Mouse (Mus musculus): ENCODE data around the gene Mrps7. TPM values are rescaled to one million over a fixed set of nuclear protein-coding genes. Genes with fewer than 3 reads are reported as not detected.

Mrps7 gene
- polyA plus RNA-seq, 1 experiment: 9.3 TPM

DNA sequence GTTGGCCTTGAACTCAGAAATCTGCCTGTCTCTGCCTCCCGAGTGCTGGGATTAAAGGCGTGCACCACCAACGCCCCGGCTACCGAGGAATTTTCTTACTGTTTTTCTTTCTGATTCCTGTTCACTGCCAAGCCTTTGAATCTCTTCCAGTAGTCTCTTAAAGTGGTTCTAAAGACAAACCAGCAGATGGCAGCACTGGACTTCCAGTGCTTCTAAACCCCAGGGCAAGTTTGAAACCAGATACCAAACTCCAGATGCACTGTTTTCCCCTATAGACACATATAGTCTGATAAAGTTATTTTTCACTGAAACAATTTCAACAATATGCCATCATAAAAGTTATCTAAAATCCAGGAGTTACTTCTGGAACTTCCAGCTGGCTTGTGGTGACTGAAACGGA is 43.7 kb downstream of the Mrps7 start:
- Histone ChIP-seq H3K36me3 (ENCODE audit: control insufficient read depth, insufficient read depth, low read length) (no peaks in the 10 kb centered on the region; the same call in 1 of the 2 replicates), H3K4me3 (ENCODE audit: control insufficient read depth, low read depth, low read length) (no peak overlapping the region), H3K4me1 (ENCODE audit: control insufficient read depth, insufficient read depth, low read length) (no peaks in the 10 kb centered on the region), H3K27ac (ENCODE audit: control insufficient read depth, insufficient read depth, low read depth, low read length) (no peak overlapping the region), H3K27me3 (ENCODE audit: control insufficient read depth, insufficient read depth, low read length) (no peaks in the 10 kb centered on the region)
- no peak for TF ChIP-seq POLR2A (IDR thresholded peaks at IDR 0.05; ENCODE audit: control insufficient read depth, low read depth, low read length)
- no peak for TF ChIP-seq CTCF (IDR thresholded peaks at IDR 0.05; ENCODE audit: control insufficient read depth, insufficient read depth, insufficient replicate concordance, low read depth, low read length)

DNA sequence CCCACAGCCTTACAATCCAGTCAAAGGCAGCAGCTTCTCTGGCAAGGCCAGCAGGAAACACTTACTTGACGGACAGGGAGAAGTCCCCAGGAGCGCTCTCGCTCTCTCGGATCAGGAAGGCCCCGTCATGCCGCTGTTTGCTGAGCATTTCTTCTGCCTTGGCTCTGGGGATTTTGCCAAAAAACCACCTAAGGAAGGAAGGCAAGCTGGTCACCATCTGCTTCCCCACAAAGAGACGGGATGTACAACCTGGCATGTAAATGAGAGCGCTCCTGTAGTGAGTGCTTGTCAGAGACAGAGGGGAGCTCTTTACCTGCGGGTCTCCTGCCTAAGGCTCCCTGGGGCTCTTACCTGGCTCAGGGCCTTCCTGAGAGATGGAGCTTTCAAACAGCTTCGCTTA is 46.0 kb downstream of the Mrps7 start:
- TF ChIP-seq POLR2A (IDR thresholded peaks at IDR 0.05; ENCODE audit: control insufficient read depth, low read depth, low read length) (no peak), CTCF (IDR thresholded peaks at IDR 0.05; ENCODE audit: control insufficient read depth, insufficient read depth, insufficient replicate concordance, low read depth, low read length) (no peak)
- H3K27me3 ChIP-seq (ENCODE audit: control insufficient read depth, insufficient read depth, low read length): no peaks in the 10 kb centered on the region
- no peak overlapping the region for H3K4me3 ChIP-seq (ENCODE audit: control insufficient read depth, low read depth, low read length)
- no peaks in the 10 kb centered on the region; the same call in 1 of the 2 replicates for H3K36me3 ChIP-seq (ENCODE audit: control insufficient read depth, insufficient read depth, low read length)
- no peaks in the 10 kb centered on the region for H3K4me1 ChIP-seq (ENCODE audit: control insufficient read depth, insufficient read depth, low read length)
- no peak overlapping the region for H3K27ac ChIP-seq (ENCODE audit: control insufficient read depth, insufficient read depth, low read depth, low read length)

DNA sequence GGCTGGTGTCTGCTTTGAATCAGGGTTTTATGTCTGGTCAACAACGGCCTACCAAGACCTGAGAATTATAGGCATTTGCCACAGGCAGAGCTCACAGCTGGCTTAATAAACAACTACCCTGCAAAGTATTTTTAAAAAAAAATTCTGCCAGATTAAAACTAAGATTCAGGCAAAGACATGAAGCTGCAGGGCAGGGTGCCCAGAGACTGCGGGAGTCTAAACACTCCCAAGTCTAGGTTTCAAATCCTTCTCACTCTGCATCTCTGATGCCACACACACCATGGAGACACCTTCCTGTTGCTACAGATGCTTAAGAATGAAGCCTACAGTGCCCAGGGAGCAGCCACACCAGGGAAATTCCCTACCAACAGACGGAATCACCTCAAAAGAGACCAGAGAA is 48.0 kb downstream of the Mrps7 start:
- no peaks in the 10 kb centered on the region for H3K27me3 ChIP-seq (ENCODE audit: control insufficient read depth, insufficient read depth, low read length)
- TF ChIP-seq CTCF (IDR thresholded peaks at IDR 0.05; ENCODE audit: control insufficient read depth, insufficient read depth, insufficient replicate concordance, low read depth, low read length): no peak
- no peak for TF ChIP-seq POLR2A (IDR thresholded peaks at IDR 0.05; ENCODE audit: control insufficient read depth, low read depth, low read length)
- H3K27ac ChIP-seq (ENCODE audit: control insufficient read depth, insufficient read depth, low read depth, low read length): no peak overlapping the region
- no peaks in the 10 kb centered on the region for H3K36me3 ChIP-seq (ENCODE audit: control insufficient read depth, insufficient read depth, low read length)
- H3K4me3 ChIP-seq (ENCODE audit: control insufficient read depth, low read depth, low read length): no peak overlapping the region
- H3K4me1 ChIP-seq (ENCODE audit: control insufficient read depth, insufficient read depth, low read length): no peaks in the 10 kb centered on the region

DNA sequence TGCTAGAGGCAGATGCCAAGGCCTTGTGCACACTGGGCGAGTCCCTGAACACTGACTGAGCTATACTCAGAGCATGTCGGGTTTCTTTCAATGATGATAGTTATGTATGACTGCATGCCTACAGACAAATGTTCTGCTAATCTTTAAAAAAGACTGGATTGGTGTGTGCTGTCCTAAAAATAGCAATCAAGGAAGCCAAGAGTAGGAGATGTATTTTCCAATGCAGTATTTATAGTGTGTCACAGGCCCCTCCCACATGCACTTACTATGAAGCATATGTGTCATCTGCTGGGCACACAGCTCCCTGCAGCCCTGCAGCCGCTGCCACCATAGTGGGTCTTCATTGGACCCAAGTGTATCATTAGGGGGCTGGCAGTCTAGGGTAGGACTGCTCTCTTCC is 49.5 kb downstream of the Mrps7 start:
- TF ChIP-seq POLR2A (IDR thresholded peaks at IDR 0.05; ENCODE audit: control insufficient read depth, low read depth, low read length) (no peak), CTCF (IDR thresholded peaks at IDR 0.05; ENCODE audit: control insufficient read depth, insufficient read depth, insufficient replicate concordance, low read depth, low read length) (no peak)
- H3K27me3 ChIP-seq (ENCODE audit: control insufficient read depth, insufficient read depth, low read length): no peaks in the 10 kb centered on the region
- H3K4me1 ChIP-seq (ENCODE audit: control insufficient read depth, insufficient read depth, low read length): no peaks in the 10 kb centered on the region
- no peak overlapping the region for H3K4me3 ChIP-seq (ENCODE audit: control insufficient read depth, low read depth, low read length)
- H3K36me3 ChIP-seq (ENCODE audit: control insufficient read depth, insufficient read depth, low read length): no peaks in the 10 kb centered on the region
- no peak overlapping the region for H3K27ac ChIP-seq (ENCODE audit: control insufficient read depth, insufficient read depth, low read depth, low read length)

DNA sequence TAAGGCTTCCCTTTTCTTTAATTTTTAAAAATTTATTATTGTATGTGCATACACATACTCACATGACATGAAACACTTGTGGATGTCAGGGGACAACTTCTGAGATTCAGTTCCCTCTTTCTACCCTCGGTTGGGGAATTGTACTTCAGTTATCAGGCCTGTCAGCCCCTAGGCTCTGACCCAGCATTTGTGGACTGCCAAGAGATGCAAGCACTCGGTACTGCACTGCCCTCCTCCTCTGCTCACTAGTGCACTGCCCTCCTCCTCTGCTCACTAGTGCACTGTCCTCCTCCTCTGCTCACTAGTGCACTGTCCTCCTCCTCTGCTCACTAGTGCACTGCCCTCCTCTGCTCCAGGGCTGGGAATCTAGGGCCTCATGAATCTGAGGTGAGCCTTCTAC is 50.4 kb downstream of the Mrps7 start:
- Histone ChIP-seq H3K27me3 (ENCODE audit: control insufficient read depth, insufficient read depth, low read length) (no peaks in the 10 kb centered on the region), H3K4me1 (ENCODE audit: control insufficient read depth, insufficient read depth, low read length) (no peaks in the 10 kb centered on the region), H3K4me3 (ENCODE audit: control insufficient read depth, low read depth, low read length) (no peak overlapping the region), H3K27ac (ENCODE audit: control insufficient read depth, insufficient read depth, low read depth, low read length) (no peak overlapping the region), H3K36me3 (ENCODE audit: control insufficient read depth, insufficient read depth, low read length) (no peaks in the 10 kb centered on the region)
- TF ChIP-seq CTCF (IDR thresholded peaks at IDR 0.05; ENCODE audit: control insufficient read depth, insufficient read depth, insufficient replicate concordance, low read depth, low read length): no peak
- TF ChIP-seq POLR2A (IDR thresholded peaks at IDR 0.05; ENCODE audit: control insufficient read depth, low read depth, low read length): no peak

Other genes starting within 250 kb of the Mrps7 start
- 1.2 and 1.7 TPM in 2 replicates for gene Hid1, start 236.2 kb upstream of the Mrps7 start, polyA plus RNA-seq (2012; rRNA removed)
- gene Cdr2l, start 222.0 kb upstream of the Mrps7 start, polyA plus RNA-seq (2012; rRNA removed): 5.2 TPM in 2 replicates
- 13.9 and 18.0 TPM in 2 replicates for gene Mrpl58, start 200.2 kb upstream of the Mrps7 start, polyA plus RNA-seq (2012; rRNA removed)
- 145 and 166 TPM in 2 replicates for gene Atp5h, start 184.0 kb upstream of the Mrps7 start, polyA plus RNA-seq (2012; rRNA removed)
- 11.8 and 13.6 TPM in 2 replicates for gene Kctd2, start 183.8 kb upstream of the Mrps7 start, polyA plus RNA-seq (2012; rRNA removed)
- 307 and 344 TPM in 2 replicates for gene Trim80, start 163.4 kb upstream of the Mrps7 start, polyA plus RNA-seq (2012; rRNA removed)
- 0.72 and 0.78 TPM in 2 replicates for gene Slc16a5, start 141.5 kb upstream of the Mrps7 start, polyA plus RNA-seq (2012; rRNA removed)
- gene Armc7, start 128.3 kb upstream of the Mrps7 start, polyA plus RNA-seq (2012; rRNA removed): 3.3 and 3.8 TPM in 2 replicates
- 32.4 and 34.0 TPM in 2 replicates for gene Nt5c, start 112.1 kb upstream of the Mrps7 start, polyA plus RNA-seq (2012; rRNA removed)
- gene Jpt1, start 89.5 kb upstream of the Mrps7 start, polyA plus RNA-seq (2012; rRNA removed): 548 and 576 TPM in 2 replicates
- 50.6 and 72.2 TPM in 2 replicates for gene Sumo2, start 67.6 kb upstream of the Mrps7 start, polyA plus RNA-seq (2012; rRNA removed)
- gene Nup85, start 39.5 kb upstream of the Mrps7 start, polyA plus RNA-seq (2012; rRNA removed): 36.3 and 42.6 TPM in 2 replicates
- 19.8 and 21.1 TPM in 2 replicates for gene Gga3, start 126 bp downstream of the Mrps7 start, polyA plus RNA-seq (2012; rRNA removed)
- 383 and 445 TPM in 2 replicates for gene Mif4gd, start 9.0 kb downstream of the Mrps7 start, polyA plus RNA-seq (2012; rRNA removed)
- 33.7 and 35.8 TPM in 2 replicates for gene Slc25a19, start 24.4 kb downstream of the Mrps7 start, polyA plus RNA-seq (2012; rRNA removed)
- gene Grb2, start 104.7 kb downstream of the Mrps7 start, polyA plus RNA-seq (2012; rRNA removed): 7.7 TPM in 2 replicates
- 80.1 and 91.5 TPM in 2 replicates for gene Tmem94, start 161.5 kb downstream of the Mrps7 start, polyA plus RNA-seq (2012; rRNA removed)
- 7.6 and 8.6 TPM in 2 replicates for gene Caskin2, start 209.7 kb downstream of the Mrps7 start, polyA plus RNA-seq (2012; rRNA removed)
- gene Tsen54, start 210.8 kb downstream of the Mrps7 start, polyA plus RNA-seq (2012; rRNA removed): 12.9 and 14.7 TPM in 2 replicates
- gene Llgl2, start 220.1 kb downstream of the Mrps7 start, polyA plus RNA-seq (2012; rRNA removed): 3.1 and 9.0 TPM in 2 replicates

All from testis, adult 2 months (tissue).